Mouse (Mus musculus) left cerebral cortex, postnatal 14 days (tissue): ENCODE data around the gene Matn4. TPM values are rescaled to one million over a fixed set of nuclear protein-coding genes. Genes with fewer than 3 reads are reported as not detected.

Experiments used
- DNase-seq, 2 experiments: peaks; one replicate each; pipeline ENCODE4 v3.0.0; 2021 to 2022; ENCODE audit warnings: low spot score in 2 of 2, mixed read lengths in 1 of 2
- intact Hi-C: fragments of 180-260 bp; cut with DNase I; formaldehyde crosslinking; loops from one replicate; pipeline ENCODE4 v1.15.1; 2025
- long read RNA-seq, 2 experiments: library from polyadenylated mRNA; stranded (forward); transcript quantifications; one replicate each; pipeline ENCODE4 v2.0.0; 2021
- total RNA-seq, 2 experiments: library from RNA; stranded (reverse); gene quantifications; 2 replicates each; pipeline ENCODE4 v1.2.3; 2021

Matn4 gene
- 10 to 100 TPM; 13.4 to 15.0 TPM for total RNA-seq
- long read RNA-seq, experiment 1, partial matches to known transcripts, result 1 of 2 reads
- long read RNA-seq, experiment 1, other reads (novel, unspliced or antisense), result 0 of 2 reads
- long read RNA-seq, experiment 2, partial matches to known transcripts, result 0 of 1 reads
- long read RNA-seq, experiment 2, other reads (novel, unspliced or antisense), result 0 of 1 reads

GRCm38 (mm10) chr2:164405060-164405459 is at the start of gene Matn4:
TSS of gene Matn4 (minus strand) at chr2:164405160.
- intact Hi-C loops, result loop anchor here (5.0 kb wide), 1 partner anchor 303 kb away; no protein-coding TSS in a partner anchor
- DNase-seq, result no peak

GRCm38 (mm10) chr2:164453887-164454500 is 49.0 kb upstream of the Matn4 start:
- DNase-seq, result no peak
- intact Hi-C loops, result loop anchor here (2.0 to 10.0 kb wide), 2 partner anchors 37 to 111 kb away; partner anchors contain the start of gene Wfdc2

- DNase-seq, result no peak
- intact Hi-C loops, result loop anchor here (10.0 kb wide), 1 partner anchor 112 kb away; the partner anchor contains the start of gene Wfdc2
These were observed 48.2 kb upstream of the Matn4 start for GRCm38 (mm10) chr2:164453047-164453757.

GRCm38 (mm10) chr2:164452000-164452676 is 47.2 kb upstream of the Matn4 start:
- intact Hi-C loops, result loop anchor here (10.0 kb wide), 1 partner anchor 113 kb away; the partner anchor contains the start of gene Wfdc2
- no peak for DNase-seq

GRCm38 (mm10) chr2:164449341-164450042 is 44.5 kb upstream of the Matn4 start:
- no peak for DNase-seq
- intact Hi-C loops, result loop anchor here (10.0 kb wide), 1 partner anchor 115 kb away; the partner anchor contains the start of gene Wfdc2

- intact Hi-C loops, result no loop called here
- DNase-seq, result no peak
These were observed 44.0 kb upstream of the Matn4 start for GRCm38 (mm10) chr2:164448921-164449320.

GRCm38 (mm10) chr2:164448140-164448539 is 43.2 kb upstream of the Matn4 start:
- intact Hi-C loops, result no loop called here
- no peak for DNase-seq

GRCm38 (mm10) chr2:164446086-164446469 is 41.1 kb upstream of the Matn4 start:
- intact Hi-C loops, result no loop called here
- no peak for DNase-seq

- no peak for DNase-seq
- intact Hi-C loops, result no loop called here
These were observed 40.6 kb upstream of the Matn4 start for GRCm38 (mm10) chr2:164445399-164446085.

- no peak for DNase-seq
- intact Hi-C loops, result no loop called here
These were observed 39.7 kb upstream of the Matn4 start for GRCm38 (mm10) chr2:164444701-164445100.

GRCm38 (mm10) chr2:164443460-164444000 is 38.6 kb upstream of the Matn4 start, which contains the start of gene Sdc4:
TSS of gene Sdc4 (minus strand) at chr2:164443887.
- DNase-seq, result no peak
- intact Hi-C loops, result no loop called here

- intact Hi-C loops, result no loop called here
- DNase-seq, result peak; percentile 70 to 75
These were observed 38.1 kb upstream of the Matn4 start for GRCm38 (mm10) chr2:164443051-164443437.

- DNase-seq, result no peak
- intact Hi-C loops, result no loop called here
These were observed 37.5 kb upstream of the Matn4 start for GRCm38 (mm10) chr2:164442315-164443050.

GRCm38 (mm10) chr2:164441731-164442130 is 36.8 kb upstream of the Matn4 start:
- no peak for DNase-seq
- intact Hi-C loops, result no loop called here

- intact Hi-C loops, result no loop called here
- no peak for DNase-seq
These were observed 36.2 kb upstream of the Matn4 start for GRCm38 (mm10) chr2:164441155-164441554.

- no peak for DNase-seq
- intact Hi-C loops, result no loop called here
These were observed 35.4 kb upstream of the Matn4 start for GRCm38 (mm10) chr2:164440314-164440713.

- intact Hi-C loops, result no loop called here
- peak; percentile 42 to 47 for DNase-seq
These were observed 34.1 kb upstream of the Matn4 start for GRCm38 (mm10) chr2:164439001-164439421.

- intact Hi-C loops, result no loop called here
- no peak for DNase-seq
These were observed 33.3 kb upstream of the Matn4 start for GRCm38 (mm10) chr2:164438257-164438656.
